Mouse (Mus musculus) cerebral cortex, adult 2 months (tissue): Measurements from ENCODE around the gene Gm28308.

ENCODE experiments used
- WGBS: fragments of 180-500 bp; shearing (Covaris S2); methylation state at CpG from one replicate; pipeline ENCODE4 v1.1.7; 2018; 5-methylcytosine and 5-hydroxymethylcytosine counted together

Gene Gm28308

GRCm38 (mm10) chr6:52156551-52157200, 56.5 kb downstream of the Gm28308 start:
- WGBS, result 3% methylated on average over 20 of the region's 20 CpGs

GRCm38 (mm10) chr6:52155471-52155870, 57.7 kb downstream of the Gm28308 start:
- 41% methylated on average over 3 of the region's 3 CpGs for WGBS

DNA sequence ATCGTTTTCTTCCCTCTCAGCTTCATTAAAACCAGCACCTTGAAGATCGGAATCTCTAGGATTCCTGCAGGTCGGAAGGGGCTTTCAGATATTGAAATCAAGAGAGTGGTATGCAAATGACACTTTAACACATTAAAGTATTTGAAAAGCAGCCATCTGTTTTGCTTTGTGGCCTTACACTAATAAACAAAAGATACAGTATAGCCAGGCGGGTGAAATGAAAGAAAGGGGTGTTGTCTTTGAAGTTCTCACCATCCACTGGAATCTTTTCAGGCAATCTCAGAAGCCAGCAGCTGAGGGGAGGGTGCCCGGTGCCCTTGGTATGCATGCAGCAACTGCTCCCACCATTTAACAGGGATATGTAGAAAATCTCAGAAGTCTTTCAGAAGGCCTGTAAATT, 59.1 kb downstream of the Gm28308 start:
- WGBS, result 30% methylated on average over 5 of the region's 5 CpGs

GRCm38 (mm10) chr6:52153270-52153669, 59.9 kb downstream of the Gm28308 start:
- WGBS, result 4% methylated on average over 6 of the region's 6 CpGs

DNA sequence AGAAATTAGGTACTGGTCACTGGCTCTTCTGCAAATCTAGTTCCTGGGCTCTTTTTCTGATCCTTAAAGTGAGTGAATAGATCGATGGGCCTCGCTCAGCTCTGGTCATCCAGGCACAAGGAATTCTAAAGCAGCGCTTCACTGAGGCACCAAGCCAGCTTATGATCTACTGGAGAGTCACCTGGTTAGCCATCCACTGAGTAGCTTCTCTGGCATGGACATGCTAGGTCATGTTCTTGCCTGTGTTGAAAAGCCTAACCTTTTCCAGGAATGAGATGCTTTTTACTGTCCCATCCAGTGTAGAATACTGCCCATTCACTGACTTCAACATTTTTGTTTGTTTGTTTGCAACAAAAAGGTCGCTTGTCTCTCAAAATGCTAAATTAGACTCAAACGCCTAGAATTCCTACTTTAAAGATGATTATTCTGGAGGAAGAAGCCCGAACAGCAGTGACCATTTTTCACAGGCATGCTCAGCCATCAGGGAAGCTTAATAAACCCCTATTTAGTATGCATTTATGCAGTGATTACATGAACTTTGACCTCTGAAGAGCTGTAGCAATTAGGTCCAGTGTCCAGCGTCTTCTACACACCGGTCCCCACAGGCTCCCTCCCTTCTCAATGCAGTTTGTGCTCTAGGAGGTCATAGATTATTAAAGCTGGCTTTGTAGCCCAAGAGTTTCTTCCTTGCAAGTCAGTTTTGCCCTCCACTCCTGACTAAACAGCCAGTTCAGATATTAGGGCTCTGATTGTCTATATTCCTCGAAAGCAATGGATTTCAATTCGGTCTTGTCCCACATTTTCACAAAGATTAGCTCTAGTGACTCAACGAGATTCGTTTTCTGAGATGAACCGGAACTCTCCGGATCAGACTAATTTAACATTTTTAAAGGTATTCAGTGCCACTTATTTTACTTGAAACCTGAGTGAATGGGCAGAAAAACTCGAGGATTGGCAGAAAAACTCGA, 60.6 kb downstream of the Gm28308 start:
- 10% methylated on average over 16 of the region's 16 CpGs for WGBS

DNA sequence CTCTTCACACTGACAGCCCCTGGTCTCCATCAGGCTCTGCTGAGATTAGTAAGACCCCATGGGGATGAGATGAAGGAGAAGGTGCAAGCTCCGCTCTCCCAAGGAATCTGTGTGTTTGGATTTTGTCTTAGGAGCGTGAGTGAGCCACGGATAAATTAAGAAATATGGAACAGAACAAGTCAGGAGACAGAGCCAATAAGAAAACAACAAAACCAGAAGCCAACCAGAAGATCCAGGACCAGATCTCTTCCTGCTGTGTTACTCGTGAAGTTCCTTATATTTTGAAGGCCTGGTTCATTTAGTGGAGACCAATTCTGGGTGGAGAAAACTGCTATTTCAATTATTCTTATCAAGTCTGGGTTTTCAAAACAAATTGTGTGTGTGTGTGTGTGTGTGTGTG, 61.6 kb downstream of the Gm28308 start:
- 16% methylated on average over 4 of the region's 4 CpGs for WGBS

- WGBS, result 7% methylated on average over 16 of the region's 16 CpGs
These were observed 62.7 kb downstream of the Gm28308 start for GRCm38 (mm10) chr6:52150401-52150966.

DNA sequence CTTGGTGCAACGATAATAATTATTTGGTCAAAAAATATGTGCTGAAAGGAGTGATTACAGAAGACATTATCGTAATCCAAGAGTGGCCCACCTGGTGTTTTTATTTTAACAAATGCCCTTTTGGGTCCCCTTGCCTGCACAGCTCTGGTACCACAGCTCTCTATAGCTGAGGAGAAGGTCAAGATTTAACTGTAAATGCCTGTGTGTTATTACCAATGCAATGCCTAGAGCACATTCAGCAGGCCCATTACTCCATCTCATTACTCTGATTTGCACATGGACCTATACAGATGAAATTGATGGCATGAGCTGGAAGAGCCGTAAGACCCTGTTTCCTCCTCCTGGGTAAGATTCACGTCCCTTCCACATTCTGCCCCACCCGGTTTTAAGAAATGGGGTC, 74.0 kb downstream of the Gm28308 start:
- 92% methylated on average over 5 of the region's 5 CpGs for WGBS

GRCm38 (mm10) chr6:52138576-52138975, 74.6 kb downstream of the Gm28308 start:
- WGBS, result 92% methylated on average over 10 of the region's 10 CpGs

- WGBS, result 66% methylated on average over 9 of the region's 9 CpGs
These were observed 75.2 kb downstream of the Gm28308 start for GRCm38 (mm10) chr6:52137841-52138535.

DNA sequence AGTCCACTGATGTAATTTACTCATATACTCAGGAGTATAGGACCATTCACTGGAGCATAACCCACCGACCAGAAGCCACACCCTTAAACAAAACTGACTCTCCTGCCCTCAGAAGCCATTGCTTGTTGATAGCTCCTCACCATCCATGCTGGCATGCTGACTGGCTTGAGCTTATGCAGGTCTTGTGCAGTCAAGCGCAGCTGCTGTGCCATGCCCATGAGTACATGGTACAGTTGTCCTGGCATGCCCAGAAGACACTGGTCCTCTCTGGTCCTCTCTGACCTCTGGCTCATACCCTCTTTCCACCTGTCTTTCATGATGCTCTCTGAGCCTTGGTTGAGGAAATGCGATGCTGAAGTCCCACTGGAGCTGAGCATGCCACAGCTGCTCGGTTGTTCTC, 89.5 kb downstream of the Gm28308 start:
- 82% methylated on average over 4 of the region's 4 CpGs for WGBS

- 82% methylated on average over 3 of the region's 3 CpGs for WGBS
These were observed 92.0 kb downstream of the Gm28308 start for GRCm38 (mm10) chr6:52121173-52121572.

GRCm38 (mm10) chr6:52118903-52119635, 94.1 kb downstream of the Gm28308 start:
- WGBS, result 42% methylated on average over 6 of the region's 6 CpGs

GRCm38 (mm10) chr6:52115899-52116298, 97.2 kb downstream of the Gm28308 start:
- 56% methylated on average over 5 of the region's 5 CpGs for WGBS
